Mouse (Mus musculus) MEL (cell line): ENCODE results near the gene Zbtb40. TPM values are rescaled to one million over a fixed set of nuclear protein-coding genes. Genes with fewer than 3 reads are reported as not detected.

ENCODE experiments used
- DNase-seq: peaks from one replicate; pipeline ENCODE4 v3.0.0; 2011; ENCODE audit warnings: low read depth, low spot score
- H3K27ac ChIP-seq: 2 replicates; pipeline ENCODE4 v1.5.1; 2012; ENCODE audit warnings: low read depth, mild to moderate bottlenecking, control low read depth, low read length, moderate library complexity; ENCODE audit not compliant: control insufficient read depth
- H3K27me3 ChIP-seq, 2 experiments: fragments of 150-350 bp in 1 of 2; sonication (generic) in 1 of 2; 2 replicates each; pipeline ENCODE4 v1.6.1; 2012; ENCODE audit warnings: low read length in 2 of 2, mild to moderate bottlenecking in 2 of 2, improper control_type of control experiment in 1 of 2, moderate library complexity in 1 of 2; ENCODE audit not compliant: insufficient read depth in 2 of 2, control insufficient read depth in 1 of 2
- H3K36me3 ChIP-seq, 2 experiments: 2 replicates each; pipeline ENCODE4 v1.6.1; 2012 to 2014; ENCODE audit warnings: low read length in 2 of 2, improper control_type of control experiment in 1 of 2, inconsistent platforms in 1 of 2, mild to moderate bottlenecking in 1 of 2; ENCODE audit not compliant: insufficient read depth in 2 of 2, control insufficient read depth in 1 of 2
- H3K4me1 ChIP-seq, 2 experiments: fragments of 150-350 bp in 1 of 2; sonication (generic) in 1 of 2; 2 replicates each; pipeline ENCODE4 v1.6.1; 2012; ENCODE audit warnings: low read length in 2 of 2, improper control_type of control experiment in 1 of 2, mild to moderate bottlenecking in 1 of 2; ENCODE audit not compliant: insufficient read depth in 2 of 2, control insufficient read depth in 1 of 2
- H3K4me3 ChIP-seq, 2 experiments: fragments of 150-350 bp in 1 of 2; sonication (generic) in 1 of 2; 2 replicates each; pipeline ENCODE4 v1.5.1; 2012; ENCODE audit warnings: low read depth in 2 of 2, low read length in 2 of 2, mild to moderate bottlenecking in 2 of 2, moderate library complexity in 2 of 2, control low read depth in 1 of 2, improper control_type of control experiment in 1 of 2; ENCODE audit not compliant: control insufficient read depth in 1 of 2, insufficient read depth in 1 of 2
- H3K79me2 ChIP-seq: 2 replicates; pipeline ENCODE4 v1.6.1; 2012; ENCODE audit warnings: mild to moderate bottlenecking, low read length, moderate library complexity; ENCODE audit not compliant: control insufficient read depth, poor library complexity, insufficient read depth
- H3K9ac ChIP-seq: 2 replicates; pipeline ENCODE4 v1.6.1; 2012; ENCODE audit warnings: low read depth, mild to moderate bottlenecking, control low read depth, low read length, moderate library complexity; ENCODE audit not compliant: control insufficient read depth, poor library complexity, severe bottlenecking
- H3K9me3 ChIP-seq: fragments of 150-350 bp; sonication (generic); replicated peaks from 2 replicates; pipeline ENCODE4 v1.6.1; 2012; ENCODE audit warnings: mild to moderate bottlenecking, low read length, improper control_type of control experiment, moderate library complexity; ENCODE audit not compliant: insufficient read depth
- CTCF ChIP-seq, 3 experiments: IDR thresholded peaks in 2 of 3; conservative IDR thresholded peaks in 1 of 3; 2 replicates each; pipeline ENCODE4 v1.5.1; 2011 to 2012; ENCODE audit warnings: low read length in 3 of 3, low read depth in 2 of 3, mild to moderate bottlenecking in 2 of 3, improper control_type of control experiment in 1 of 3, inconsistent platforms in 1 of 3, mixed read lengths in 1 of 3, moderate library complexity in 1 of 3; ENCODE audit not compliant: control insufficient read depth in 1 of 3, insufficient read depth in 1 of 3, poor library complexity in 1 of 3, severe bottlenecking in 1 of 3
- ELF1 ChIP-seq: IDR thresholded peaks from 2 replicates; pipeline ENCODE4 v1.6.1; 2014; ENCODE audit warnings: low read depth, mild to moderate bottlenecking, inconsistent platforms, low read length, improper control_type of control experiment, moderate library complexity
- ETS1 ChIP-seq: IDR thresholded peaks from 2 replicates; pipeline ENCODE4 v1.6.1; 2012; ENCODE audit warnings: low read depth, mild to moderate bottlenecking, inconsistent platforms, low read length, improper control_type of control experiment, moderate library complexity
- MAFK ChIP-seq: IDR thresholded peaks from 2 replicates; pipeline ENCODE4 v1.6.1; 2011; ENCODE audit warnings: low read depth, mild to moderate bottlenecking, low read length, improper control_type of control experiment, borderline replicate concordance
- MAX ChIP-seq: IDR thresholded peaks from 2 replicates; pipeline ENCODE4 v1.6.1; 2011; ENCODE audit warnings: low read length, improper control_type of control experiment
- MEF2A ChIP-seq: IDR thresholded peaks from 2 replicates; pipeline ENCODE4 v1.6.1; 2014; ENCODE audit warnings: low read depth, mild to moderate bottlenecking, inconsistent platforms, low read length, improper control_type of control experiment; ENCODE audit not compliant: poor library complexity, insufficient replicate concordance, severe bottlenecking; ENCODE audit errors: extremely low read depth
- NELFE ChIP-seq: IDR thresholded peaks from 2 replicates; pipeline ENCODE4 v1.6.1; 2011; ENCODE audit warnings: low read depth, low read length, improper control_type of control experiment
- NRF1 ChIP-seq: IDR thresholded peaks from 2 replicates; pipeline ENCODE4 v1.6.1; 2014; ENCODE audit warnings: low read depth, mild to moderate bottlenecking, inconsistent platforms, low read length, improper control_type of control experiment, moderate library complexity; ENCODE audit not compliant: poor library complexity, insufficient read depth, severe bottlenecking
- POLR2AphosphoS2 ChIP-seq: IDR thresholded peaks from 2 replicates; pipeline ENCODE4 v1.6.1; 2011; ENCODE audit warnings: low read length, improper control_type of control experiment
- POLR2AphosphoS5 ChIP-seq: IDR thresholded peaks from 2 replicates; pipeline ENCODE4 v1.6.1; 2012; ENCODE audit warnings: low read depth, borderline replicate concordance, mild to moderate bottlenecking, inconsistent platforms, low read length, moderate library complexity, mixed read lengths
- RCOR1 ChIP-seq: IDR thresholded peaks from 2 replicates; pipeline ENCODE4 v1.6.1; 2012; ENCODE audit warnings: low read depth, mild to moderate bottlenecking, inconsistent platforms, low read length, improper control_type of control experiment
- ZC3H11A ChIP-seq: IDR thresholded peaks from 2 replicates; pipeline ENCODE4 v1.6.1; 2012; ENCODE audit warnings: low read depth, mild to moderate bottlenecking, inconsistent platforms, low read length, improper control_type of control experiment
- polyA plus RNA-seq, 2 experiments: library from polyadenylated mRNA; stranded (reverse) in 1 of 2; unstranded in 1 of 2; fragments of >175 nt in 1 of 2; fragments of >200 nt in 1 of 2; gene quantifications; 2 replicates each; pipeline versions ENCODE4 v1.2.1 to v1.2.4; 2012; ENCODE audit warnings: low replicate concordance in 2 of 2, low read depth in 1 of 2; ENCODE audit not compliant: insufficient read length in 2 of 2, insufficient read depth in 1 of 2, missing spikeins in 1 of 2
- total RNA-seq: library from RNA; depleted of rRNA; stranded (reverse); fragments of 300-350 nt; gene quantifications from 2 replicates; pipeline ENCODE4 v1.2.3, GENCODE M21; 2012

The Zbtb40 gene
- total and polyA plus RNA-seq, 3 experiments: 9.6 to 14.4 TPM; not detected in 1

DNA sequence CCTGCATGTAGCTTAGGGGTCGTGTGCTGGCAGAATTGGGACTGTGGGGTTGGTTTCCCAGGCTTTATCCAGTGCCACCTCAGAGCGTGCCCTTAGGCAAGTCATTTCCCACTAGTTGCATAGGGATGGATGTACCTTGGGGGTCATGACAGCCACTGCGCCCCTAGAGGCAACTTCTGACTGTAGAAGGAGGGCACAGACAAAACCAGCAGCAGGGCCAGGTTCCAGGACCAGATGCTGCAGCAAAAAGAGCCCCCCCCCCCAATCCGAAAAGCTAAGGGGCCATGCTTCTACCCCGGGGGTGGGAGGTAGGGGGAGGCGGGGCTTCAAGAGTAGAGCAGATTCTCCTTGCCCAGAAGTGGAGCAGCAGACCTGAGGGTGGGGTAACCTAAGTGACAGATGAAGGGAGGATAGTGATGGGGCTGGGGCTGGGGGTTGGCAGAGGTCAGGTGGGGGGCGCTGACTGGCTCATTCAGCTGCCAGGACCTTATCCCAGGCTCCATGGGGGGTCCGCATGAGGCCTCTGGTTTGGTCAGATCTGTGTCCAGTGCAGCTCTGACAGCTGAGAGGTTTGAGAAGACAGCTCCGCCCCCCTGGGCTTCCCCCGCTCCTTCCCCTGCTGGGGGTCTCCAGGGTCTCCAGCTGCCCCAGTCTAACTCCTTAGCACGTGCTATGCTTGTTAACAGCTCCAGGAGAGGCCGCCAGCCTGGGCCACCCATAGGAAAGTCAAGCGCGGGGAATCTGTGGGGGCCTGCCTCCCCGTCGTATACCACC, 78.9 kb downstream of the Zbtb40 start (continued):
- TF ChIP-seq MEF2A: no peak

- no peak for TF ChIP-seq POLR2AphosphoS2
- TF ChIP-seq CTCF (IDR thresholded peaks at IDR 0.05 in 2 of 3, conservative IDR thresholded peaks at IDR 0.05 in 1 of 3; ENCODE audit: control insufficient read depth in 1 of 3, insufficient read depth in 1 of 3, low read depth in 2 of 3, low read length in 3 of 3, poor library complexity in 1 of 3, severe bottlenecking in 1 of 3): no peak
- TF ChIP-seq NRF1: no peak
- no peak for TF ChIP-seq POLR2AphosphoS5
- H3K4me1 ChIP-seq: no peaks in the 10 kb centered on the region
- no peak overlapping the region for H3K9ac ChIP-seq
- H3K27ac ChIP-seq: no peak overlapping the region
- no peaks in the 10 kb centered on the region for H3K36me3 ChIP-seq
- H3K4me3 ChIP-seq: no peak overlapping the region
- H3K9me3 ChIP-seq: no peaks in the 10 kb centered on the region
- H3K79me2 ChIP-seq: no peaks in the 10 kb centered on the region
- no peak for DNase-seq
- H3K27me3 ChIP-seq: no peaks in the 10 kb centered on the region
These were observed 79.5 kb downstream of the Zbtb40 start for GRCm38 (mm10) chr4:136969096-136969495.

DNA sequence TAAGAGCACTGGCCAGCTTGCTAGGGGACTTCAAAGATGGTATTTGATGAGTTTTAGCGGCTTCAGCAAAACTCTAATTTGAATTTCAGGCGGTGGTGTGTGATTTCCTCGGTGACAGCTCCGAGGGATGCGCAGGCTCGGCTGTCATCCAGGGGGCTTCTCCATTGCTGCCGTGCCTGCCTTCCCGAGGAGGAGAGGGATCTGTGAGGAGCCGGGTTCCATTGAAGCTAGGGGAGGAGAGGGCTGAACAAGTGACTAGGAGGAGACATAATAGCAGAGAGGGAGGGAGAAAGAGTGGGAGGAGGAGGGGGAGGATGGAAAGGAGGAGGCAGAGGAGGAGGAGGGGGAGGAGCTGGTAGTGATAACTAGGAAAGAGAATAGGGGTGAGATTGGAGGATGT, 81.1 kb downstream of the Zbtb40 start:
- no peaks in the 10 kb centered on the region for H3K9me3 ChIP-seq
- no peaks in the 10 kb centered on the region for H3K79me2 ChIP-seq
- H3K9ac ChIP-seq: no peak overlapping the region
- no peak for DNase-seq
- H3K4me3 ChIP-seq: no peak overlapping the region
- H3K27me3 ChIP-seq: no peaks in the 10 kb centered on the region
- no peak for TF ChIP-seq POLR2AphosphoS2
- no peak for TF ChIP-seq ETS1
- TF ChIP-seq RCOR1: no peak
- no peak for TF ChIP-seq MAX
- no peak for TF ChIP-seq MAFK
- no peak for TF ChIP-seq CTCF (IDR thresholded peaks at IDR 0.05 in 2 of 3, conservative IDR thresholded peaks at IDR 0.05 in 1 of 3; ENCODE audit: control insufficient read depth in 1 of 3, insufficient read depth in 1 of 3, low read depth in 2 of 3, low read length in 3 of 3, poor library complexity in 1 of 3, severe bottlenecking in 1 of 3)
- TF ChIP-seq ZC3H11A: no peak
- TF ChIP-seq ELF1: no peak
- TF ChIP-seq NELFE: no peak
- TF ChIP-seq, all 39 proteins: peak for 0
- no peaks in the 10 kb centered on the region for H3K36me3 ChIP-seq
- H3K4me1 ChIP-seq: no peaks in the 10 kb centered on the region
- H3K27ac ChIP-seq: no peak overlapping the region
